Mouse (Mus musculus): Measurements from ENCODE around the gene Tfdp2. TPM values are rescaled to one million over a fixed set of nuclear protein-coding genes. Genes with fewer than 3 reads are reported as not detected.

Gene Tfdp2
- polyA plus RNA-seq, 1 experiment from 2014 or later, result 64.5 TPM

GRCm38 (mm10) chr9:96170600-96170999, 25.5 kb upstream of the Tfdp2 start:
- no peak overlapping the region for H3K27ac ChIP-seq (ENCODE audit: low read depth, low read length)
- no peaks in the 10 kb centered on the region for H3K36me3 ChIP-seq (ENCODE audit: control insufficient read depth, insufficient read depth, low read length)
- WGBS, result 55% methylated on average over 3 of the region's 3 CpGs
- ATAC-seq (ENCODE audit: low FRiP score, low TSS enrichment), result no peak
- H3K4me1 ChIP-seq (ENCODE audit: control insufficient read depth, insufficient read depth, low read length), result no peaks in the 10 kb centered on the region
- no peaks in the 10 kb centered on the region for H3K9me3 ChIP-seq (ENCODE audit: control insufficient read depth, low read length)
- H3K27me3 ChIP-seq (ENCODE audit: control insufficient read depth, insufficient read depth, low read length), result no peaks in the 10 kb centered on the region
- no peak overlapping the region for H3K4me3 ChIP-seq (ENCODE audit: low read length)
- no peak overlapping the region for H3K4me2 ChIP-seq (replicated peaks; ENCODE audit: low read depth, low read length)
- no peak overlapping the region for H3K9ac ChIP-seq (ENCODE audit: low read depth, low read length)

GRCm38 (mm10) chr9:96184909-96185308, 11.2 kb upstream of the Tfdp2 start:
- no peak for ATAC-seq (ENCODE audit: low FRiP score, low TSS enrichment)
- no peaks in the 10 kb centered on the region for H3K36me3 ChIP-seq (ENCODE audit: control insufficient read depth, insufficient read depth, low read length)

DNA sequence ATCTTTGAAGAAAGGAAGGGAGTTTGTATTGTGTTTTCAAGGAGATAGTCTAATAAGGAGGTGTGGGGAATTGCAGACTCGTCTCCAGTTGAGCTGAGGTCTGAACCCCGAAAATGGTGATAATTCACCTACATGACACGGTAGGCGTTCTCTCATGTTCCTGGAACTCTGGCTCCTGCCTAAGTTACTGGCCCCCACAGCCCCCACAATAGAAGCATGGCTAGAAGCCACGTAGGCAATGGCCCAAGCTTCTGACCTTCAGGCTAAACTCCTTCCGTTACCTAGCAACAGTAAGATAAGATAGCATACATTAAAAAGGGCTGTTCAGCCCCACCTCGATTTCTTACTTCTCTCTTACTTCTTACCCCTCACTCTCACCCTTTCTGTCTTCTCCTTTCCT, 9.4 kb upstream of the Tfdp2 start:
- no peak for ATAC-seq (ENCODE audit: low FRiP score, low TSS enrichment)

More at GRCm38 (mm10) chr9:96184909-96185308, 11.2 kb upstream of the Tfdp2 start:
- H3K4me2 ChIP-seq (replicated peaks; ENCODE audit: low read depth, low read length), result no peak overlapping the region
- H3K4me1 ChIP-seq (ENCODE audit: control insufficient read depth, insufficient read depth, low read length), result no peaks in the 10 kb centered on the region
- no peak overlapping the region for H3K4me3 ChIP-seq (ENCODE audit: low read length)
- no peaks in the 10 kb centered on the region for H3K9me3 ChIP-seq (ENCODE audit: control insufficient read depth, low read length)
- no peaks in the 10 kb centered on the region for H3K27me3 ChIP-seq (ENCODE audit: control insufficient read depth, insufficient read depth, low read length)
- WGBS, result 85% methylated on average over 4 of the region's 4 CpGs
- no peak overlapping the region for H3K9ac ChIP-seq (ENCODE audit: low read depth, low read length)
- H3K27ac ChIP-seq (ENCODE audit: low read depth, low read length), result no peak overlapping the region

GRCm38 (mm10) chr9:96196636-96197181, 634 bp downstream of the Tfdp2 start:
- Histone ChIP-seq H3K36me3 (ENCODE audit: control insufficient read depth, insufficient read depth, low read length) (no peaks in the 10 kb centered on the region), H3K4me3 (ENCODE audit: low read length) (peak overlapping the region; percentile 84), H3K27ac (ENCODE audit: low read depth, low read length) (peak overlapping the region; percentile 81), H3K4me2 (replicated peaks; ENCODE audit: low read depth, low read length) (peak overlapping the region; percentile 90), H3K9ac (ENCODE audit: low read depth, low read length) (peak overlapping the region; percentile 88), H3K4me1 (ENCODE audit: control insufficient read depth, insufficient read depth, low read length) (peaks cover 16% of the 10 kb centered on the region; the same call in 1 of the 2 replicates), H3K9me3 (ENCODE audit: control insufficient read depth, low read length) (no peaks in the 10 kb centered on the region), H3K27me3 (ENCODE audit: control insufficient read depth, insufficient read depth, low read length) (no peaks in the 10 kb centered on the region)
- no peak for ATAC-seq (ENCODE audit: low FRiP score, low TSS enrichment)
- WGBS, result under 1% methylated on average over 17 of the region's 20 CpGs

More for the DNA sequence above, 9.4 kb upstream of the Tfdp2 start:
- no peak overlapping the region for H3K4me2 ChIP-seq (replicated peaks; ENCODE audit: low read depth, low read length)
- no peaks in the 10 kb centered on the region for H3K27me3 ChIP-seq (ENCODE audit: control insufficient read depth, insufficient read depth, low read length)
- WGBS, result 64% methylated on average over 7 of the region's 7 CpGs
- H3K4me1 ChIP-seq (ENCODE audit: control insufficient read depth, insufficient read depth, low read length), result no peaks in the 10 kb centered on the region
- H3K9ac ChIP-seq (ENCODE audit: low read depth, low read length), result no peak overlapping the region
- H3K36me3 ChIP-seq (ENCODE audit: control insufficient read depth, insufficient read depth, low read length), result no peaks in the 10 kb centered on the region
- no peak overlapping the region for H3K27ac ChIP-seq (ENCODE audit: low read depth, low read length)
- H3K4me3 ChIP-seq (ENCODE audit: low read length), result no peak overlapping the region
- no peaks in the 10 kb centered on the region for H3K9me3 ChIP-seq (ENCODE audit: control insufficient read depth, low read length)

GRCm38 (mm10) chr9:96197806-96198205, 1.7 kb downstream of the Tfdp2 start:
- no peak for ATAC-seq (ENCODE audit: low FRiP score, low TSS enrichment)
- H3K9ac ChIP-seq (ENCODE audit: low read depth, low read length), result 0 out of 2 replicates have a peak overlapping the region, but pooled peaks have one; percentile 88
- H3K4me3 ChIP-seq (ENCODE audit: low read length), result peak overlapping the region; percentile 84
- no peaks in the 10 kb centered on the region for H3K27me3 ChIP-seq (ENCODE audit: control insufficient read depth, insufficient read depth, low read length)
- H3K27ac ChIP-seq (ENCODE audit: low read depth, low read length), result no peak overlapping the region
- H3K9me3 ChIP-seq (ENCODE audit: control insufficient read depth, low read length), result no peaks in the 10 kb centered on the region
- H3K4me1 ChIP-seq (ENCODE audit: control insufficient read depth, insufficient read depth, low read length), result peaks cover 16% of the 10 kb centered on the region; the same call in 1 of the 2 replicates
- H3K36me3 ChIP-seq (ENCODE audit: control insufficient read depth, insufficient read depth, low read length), result no peaks in the 10 kb centered on the region
- 53% methylated on average over 9 of the region's 9 CpGs for WGBS
- peak overlapping the region; percentile 90 for H3K4me2 ChIP-seq (replicated peaks; ENCODE audit: low read depth, low read length)

- no peaks in the 10 kb centered on the region for H3K27me3 ChIP-seq (ENCODE audit: control insufficient read depth, insufficient read depth, low read length)
- no peak overlapping the region for H3K9ac ChIP-seq (ENCODE audit: low read depth, low read length)
- ATAC-seq (ENCODE audit: low FRiP score, low TSS enrichment), result no peak
- H3K4me1 ChIP-seq (ENCODE audit: control insufficient read depth, insufficient read depth, low read length), result no peaks in the 10 kb centered on the region
- no peak overlapping the region for H3K4me2 ChIP-seq (replicated peaks; ENCODE audit: low read depth, low read length)
- no peaks in the 10 kb centered on the region for H3K9me3 ChIP-seq (ENCODE audit: control insufficient read depth, low read length)
- no peak overlapping the region for H3K27ac ChIP-seq (ENCODE audit: low read depth, low read length)
- 91% methylated on average over 3 of the region's 3 CpGs for WGBS
- no peaks in the 10 kb centered on the region; the same call in 1 of the 2 replicates for H3K36me3 ChIP-seq (ENCODE audit: control insufficient read depth, insufficient read depth, low read length)
- H3K4me3 ChIP-seq (ENCODE audit: low read length), result no peak overlapping the region
Observed at GRCm38 (mm10) chr9:96203663-96204062, 7.6 kb downstream of the Tfdp2 start.

DNA sequence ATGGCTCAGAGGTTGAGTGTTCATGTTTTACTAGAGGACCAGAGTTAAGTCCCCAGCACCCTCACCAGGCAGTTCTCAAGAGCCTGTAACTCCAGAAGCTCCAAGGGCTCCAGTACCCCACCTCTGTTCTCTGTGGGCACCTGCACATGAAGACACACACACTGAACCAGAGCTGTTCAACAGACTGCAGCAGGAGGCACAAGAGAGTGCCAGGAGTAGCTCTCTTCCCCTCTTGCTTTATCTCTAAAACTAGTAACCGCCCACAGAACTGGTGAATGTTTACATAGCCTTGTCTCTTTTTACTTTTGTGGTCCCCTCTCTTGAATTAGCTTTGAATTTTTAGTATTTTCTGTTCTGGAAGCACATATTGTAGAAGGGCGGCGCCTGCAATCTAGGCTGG, 11.4 kb downstream of the Tfdp2 start:
- Histone ChIP-seq H3K9me3 (ENCODE audit: control insufficient read depth, low read length) (no peaks in the 10 kb centered on the region), H3K9ac (ENCODE audit: low read depth, low read length) (no peak overlapping the region)

GRCm38 (mm10) chr9:96213036-96213645, 17.1 kb downstream of the Tfdp2 start:
- Histone ChIP-seq H3K9me3 (ENCODE audit: control insufficient read depth, low read length) (no peaks in the 10 kb centered on the region), H3K36me3 (ENCODE audit: control insufficient read depth, insufficient read depth, low read length) (no peaks in the 10 kb centered on the region), H3K4me3 (ENCODE audit: low read length) (no peak overlapping the region), H3K9ac (ENCODE audit: low read depth, low read length) (no peak overlapping the region), H3K27ac (ENCODE audit: low read depth, low read length) (no peak overlapping the region), H3K4me2 (replicated peaks; ENCODE audit: low read depth, low read length) (no peak overlapping the region), H3K4me1 (ENCODE audit: control insufficient read depth, insufficient read depth, low read length) (no peaks in the 10 kb centered on the region), H3K27me3 (ENCODE audit: control insufficient read depth, insufficient read depth, low read length) (no peaks in the 10 kb centered on the region)
- ATAC-seq (ENCODE audit: low FRiP score, low TSS enrichment), result no peak
- 83% methylated on average over 3 of the region's 3 CpGs for WGBS

More for the DNA sequence above, 11.4 kb downstream of the Tfdp2 start:
- Histone ChIP-seq H3K4me1 (ENCODE audit: control insufficient read depth, insufficient read depth, low read length) (no peaks in the 10 kb centered on the region), H3K4me2 (replicated peaks; ENCODE audit: low read depth, low read length) (no peak overlapping the region), H3K27ac (ENCODE audit: low read depth, low read length) (no peak overlapping the region), H3K4me3 (ENCODE audit: low read length) (no peak overlapping the region), H3K27me3 (ENCODE audit: control insufficient read depth, insufficient read depth, low read length) (no peaks in the 10 kb centered on the region), H3K36me3 (ENCODE audit: control insufficient read depth, insufficient read depth, low read length) (no peaks in the 10 kb centered on the region; the same call in 1 of the 2 replicates)
- no peak for ATAC-seq (ENCODE audit: low FRiP score, low TSS enrichment)
- 93% methylated on average over 3 of the region's 3 CpGs for WGBS

DNA sequence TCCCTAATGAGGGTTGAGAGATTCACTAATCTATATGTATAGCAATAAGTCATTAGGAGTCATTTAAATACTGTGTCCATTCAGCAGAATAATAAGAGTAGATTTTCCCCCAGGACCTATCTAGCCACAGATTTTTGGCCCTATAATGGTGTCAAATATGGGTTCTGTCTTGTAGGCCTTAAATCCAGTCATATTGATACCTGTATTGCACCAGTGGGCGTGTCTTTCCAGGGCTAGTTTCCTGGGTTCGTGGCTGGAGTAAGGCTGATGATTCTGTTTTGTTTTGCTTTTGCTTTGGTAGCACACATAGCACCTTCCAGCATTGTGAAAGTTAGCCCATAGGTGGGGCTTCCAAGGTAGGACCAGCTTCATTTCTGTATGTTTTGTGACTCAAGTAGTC, 18.1 kb downstream of the Tfdp2 start:
- Histone ChIP-seq H3K27me3 (ENCODE audit: control insufficient read depth, insufficient read depth, low read length) (no peaks in the 10 kb centered on the region), H3K9me3 (ENCODE audit: control insufficient read depth, low read length) (no peaks in the 10 kb centered on the region), H3K4me2 (replicated peaks; ENCODE audit: low read depth, low read length) (no peak overlapping the region), H3K9ac (ENCODE audit: low read depth, low read length) (no peak overlapping the region), H3K27ac (ENCODE audit: low read depth, low read length) (no peak overlapping the region), H3K36me3 (ENCODE audit: control insufficient read depth, insufficient read depth, low read length) (no peaks in the 10 kb centered on the region), H3K4me1 (ENCODE audit: control insufficient read depth, insufficient read depth, low read length) (no peaks in the 10 kb centered on the region), H3K4me3 (ENCODE audit: low read length) (no peak overlapping the region)
- ATAC-seq (ENCODE audit: low FRiP score, low TSS enrichment), result no peak
- WGBS, result 92% methylated on average over 2 of the region's 2 CpGs

Data from kidney, embryonic 14.5 days (tissue).